Mouse (Mus musculus) intestine, postnatal 0 days (tissue): ENCODE data around the gene Srsf3. TPM values are rescaled to one million over a fixed set of nuclear protein-coding genes. Genes with fewer than 3 reads are reported as not detected.
A peak's percentile ranks its signal among the peaks of the same experiment; 100 is the strongest.

Experiments
- ATAC-seq: fragments of 200-750 bp; cut with Nextera tagmentation; 2 replicates; pipeline ENCODE4 v1.8.0; 2017; ENCODE audit warnings: mild to moderate bottlenecking, moderate TSS enrichment, moderate library complexity
- H3K27ac ChIP-seq: fragments of 300-500 bp; sonication (generic); 2 replicates; pipeline ENCODE4 v1.5.1; 2014; ENCODE audit warnings: mild to moderate bottlenecking, low read depth, low read length, moderate library complexity
- H3K27me3 ChIP-seq: fragments of 300-500 bp; sonication (generic); replicated peaks from 2 replicates; pipeline ENCODE4 v1.6.1; 2014; ENCODE audit warnings: low read length, mixed read lengths; ENCODE audit not compliant: control insufficient read depth, insufficient read depth
- H3K36me3 ChIP-seq: fragments of 300-500 bp; sonication (generic); 2 replicates; pipeline ENCODE4 v1.6.1; 2014; ENCODE audit warnings: mild to moderate bottlenecking, moderate library complexity; ENCODE audit not compliant: control insufficient read depth, insufficient read depth
- H3K4me1 ChIP-seq: fragments of 300-500 bp; sonication (generic); replicated peaks from 2 replicates; pipeline ENCODE4 v1.6.1; 2014; ENCODE audit warnings: antibody characterized with exemption, low read length, mixed read lengths; ENCODE audit not compliant: control insufficient read depth, insufficient read depth
- H3K4me2 ChIP-seq: fragments of 300-500 bp; sonication (generic); replicated peaks from 2 replicates; pipeline ENCODE4 v1.6.1; 2014; ENCODE audit warnings: low read depth, mild to moderate bottlenecking, moderate library complexity
- H3K4me3 ChIP-seq: fragments of 300-500 bp; sonication (generic); 2 replicates; pipeline ENCODE4 v1.5.1; 2014; ENCODE audit warnings: low read depth, low read length
- H3K9ac ChIP-seq: fragments of 300-500 bp; sonication (generic); 2 replicates; pipeline ENCODE4 v1.6.1; 2014; ENCODE audit warnings: mild to moderate bottlenecking, low read depth, low read length
- H3K9me3 ChIP-seq: fragments of 300-500 bp; sonication (generic); 2 replicates; pipeline ENCODE4 v1.6.1; 2016; ENCODE audit warnings: mixed run types; ENCODE audit not compliant: control insufficient read depth
- CTCF ChIP-seq: sonication (generic); IDR thresholded peaks from 2 replicates; pipeline ENCODE4 v1.5.1; 2016; ENCODE audit warnings: low read depth, mild to moderate bottlenecking, control low read depth, antibody characterized with exemption, moderate library complexity
- WGBS: fragments of 180-500 bp; shearing (Covaris S2); extraction: QIAGEN DNeasy Blood & Tissue Kit; methylation state at CpG from one replicate; pipeline ENCODE4 v1.1.7; 2014; 5-methylcytosine and 5-hydroxymethylcytosine counted together
- polyA plus RNA-seq: library from polyadenylated mRNA; unstranded; fragments of >200 nt; fragmentation: Nextera tagmentation; extraction: Ambion mirVana; gene quantifications from 2 replicates; pipeline ENCODE4 v1.2.1, GENCODE M21; 2015

Srsf3 gene
- polyA plus RNA-seq, 1 experiment from 2014 or later = 257 TPM

GRCm38 (mm10) chr17:29048748-29049507 lies 16.5 kb downstream of the Srsf3 start:
- Histone ChIP-seq H3K9me3 (no peaks in the 10 kb centered on the region), H3K36me3 (peaks cover 27% of the 10 kb centered on the region), H3K4me1 (0 out of 2 replicates have a peak, but pooled peaks cover 4% of the 10 kb centered on the region), H3K27ac (no peak overlapping the region), H3K4me2 (no peak overlapping the region), H3K9ac (no peak overlapping the region), H3K27me3 (no peaks in the 10 kb centered on the region), H3K4me3 (no peak overlapping the region)
- WGBS = 13% methylated on average over 13 of the region's 13 CpGs
- ATAC-seq = no peak
- peak; percentile 87 for TF ChIP-seq CTCF

- TF ChIP-seq CTCF = no peak
- WGBS = 29% methylated on average over 5 of the region's 5 CpGs
- H3K9ac ChIP-seq = no peak overlapping the region
Measured at GRCm38 (mm10) chr17:29049508-29049889, 17.1 kb downstream of the Srsf3 start.

GRCm38 (mm10) chr17:29049923-29050322 lies 17.5 kb downstream of the Srsf3 start:
- Histone ChIP-seq H3K36me3 (peaks cover 17% of the 10 kb centered on the region), H3K4me3 (no peak overlapping the region), H3K27me3 (no peaks in the 10 kb centered on the region), H3K4me2 (peak overlapping the region; percentile 56), H3K9me3 (no peaks in the 10 kb centered on the region), H3K9ac (0 out of 2 replicates have a peak overlapping the region, but pooled peaks have one; percentile 43), H3K4me1 (0 out of 2 replicates have a peak, but pooled peaks cover 5% of the 10 kb centered on the region), H3K27ac (peak overlapping the region; percentile 69)
- no peak for TF ChIP-seq CTCF
- peak; percentile 77 for ATAC-seq
- WGBS = 39% methylated on average over 7 of the region's 7 CpGs

More at GRCm38 (mm10) chr17:29049508-29049889, 17.1 kb downstream of the Srsf3 start:
- peak overlapping the region; percentile 50; the same call in 1 of the 2 replicates for H3K27ac ChIP-seq
- peaks cover 21% of the 10 kb centered on the region for H3K36me3 ChIP-seq
- 0 out of 2 replicates have a peak, but pooled peaks cover 5% of the 10 kb centered on the region for H3K4me1 ChIP-seq
- H3K4me2 ChIP-seq = peak overlapping the region; percentile 56; the same call in 1 of the 2 replicates
- H3K4me3 ChIP-seq = no peak overlapping the region
- no peak for ATAC-seq
- no peaks in the 10 kb centered on the region for H3K27me3 ChIP-seq
- no peaks in the 10 kb centered on the region for H3K9me3 ChIP-seq

GRCm38 (mm10) chr17:29050791-29051190 lies 18.4 kb downstream of the Srsf3 start:
- peak overlapping the region; percentile 69 for H3K27ac ChIP-seq
- no peak for TF ChIP-seq CTCF
- WGBS = 22% methylated on average over 14 of the region's 14 CpGs
- ATAC-seq = no peak
- peak overlapping the region; percentile 56 for H3K4me2 ChIP-seq
- H3K9me3 ChIP-seq = no peaks in the 10 kb centered on the region
- 0 out of 2 replicates have a peak overlapping the region, but pooled peaks have one; percentile 7 for H3K4me3 ChIP-seq
- H3K36me3 ChIP-seq = peaks cover 8% of the 10 kb centered on the region
- H3K4me1 ChIP-seq = 0 out of 2 replicates have a peak, but pooled peaks cover 5% of the 10 kb centered on the region
- peak overlapping the region; percentile 43 for H3K9ac ChIP-seq
- no peaks in the 10 kb centered on the region for H3K27me3 ChIP-seq

GRCm38 (mm10) chr17:29053067-29053466 lies 20.6 kb downstream of the Srsf3 start:
- WGBS = 90% methylated on average over 6 of the region's 6 CpGs
- no peak for ATAC-seq
- Histone ChIP-seq H3K36me3 (no peaks in the 10 kb centered on the region), H3K4me3 (no peak overlapping the region), H3K9me3 (no peaks in the 10 kb centered on the region), H3K27me3 (no peaks in the 10 kb centered on the region), H3K27ac (no peak overlapping the region), H3K9ac (no peak overlapping the region), H3K4me1 (peaks cover 8% of the 10 kb centered on the region; the same call in 1 of the 2 replicates), H3K4me2 (no peak overlapping the region)
- no peak for TF ChIP-seq CTCF

GRCm38 (mm10) chr17:29053841-29054240 lies 21.4 kb downstream of the Srsf3 start:
- Histone ChIP-seq H3K4me2 (no peak overlapping the region; the same call in 1 of the 2 replicates), H3K4me3 (no peak overlapping the region), H3K4me1 (peaks cover 8% of the 10 kb centered on the region; the same call in 1 of the 2 replicates), H3K36me3 (no peaks in the 10 kb centered on the region), H3K9ac (no peak overlapping the region), H3K27ac (no peak overlapping the region), H3K9me3 (no peaks in the 10 kb centered on the region), H3K27me3 (no peaks in the 10 kb centered on the region)
- no peak for TF ChIP-seq CTCF
- ATAC-seq = no peak
- 17% methylated on average over 7 of the region's 7 CpGs for WGBS
